Mouse (Mus musculus) ES-E14 (cell line): ENCODE data around the gene Foxl1. TPM values are rescaled to one million over a fixed set of nuclear protein-coding genes. Genes with fewer than 3 reads are reported as not detected.

Source experiments
- DNase-seq: peaks from one replicate; pipeline ENCODE4 v3.0.0-alpha.2; 2013; ENCODE audit warnings: low read depth, low spot score
- H3K27ac ChIP-seq: 2 replicates; pipeline ENCODE4 v1.5.1; 2012; ENCODE audit warnings: low read depth, mild to moderate bottlenecking, low read length, moderate library complexity, mixed read lengths; ENCODE audit not compliant: poor library complexity, insufficient read depth, severe bottlenecking
- H3K36me3 ChIP-seq: 2 replicates; pipeline ENCODE4 v1.6.1; 2012; ENCODE audit warnings: mild to moderate bottlenecking, low read length, moderate library complexity, mixed read lengths; ENCODE audit not compliant: control insufficient read depth, poor library complexity, insufficient read depth, severe bottlenecking
- H3K4me1 ChIP-seq, 2 experiments: fragments of 150-350 bp in 1 of 2; sonication (generic) in 1 of 2; 2 replicates each; pipeline ENCODE4 v1.6.1; 2012; ENCODE audit warnings: low read length in 2 of 2, mild to moderate bottlenecking in 1 of 2, mixed read lengths in 1 of 2; ENCODE audit not compliant: control insufficient read depth in 2 of 2, insufficient read depth in 2 of 2, poor library complexity in 1 of 2
- H3K4me3 ChIP-seq, 2 experiments: fragments of 150-350 bp in 1 of 2; sonication (generic) in 1 of 2; 2 replicates each; pipeline ENCODE4 v1.5.1; 2012; ENCODE audit warnings: low read length in 2 of 2, low read depth in 1 of 2, mild to moderate bottlenecking in 1 of 2, mixed read lengths in 1 of 2; ENCODE audit not compliant: insufficient read depth in 1 of 2, poor library complexity in 1 of 2, severe bottlenecking in 1 of 2
- H3K9ac ChIP-seq: 2 replicates; pipeline ENCODE4 v1.6.1; 2012; ENCODE audit warnings: low read depth, mild to moderate bottlenecking, low read length, mixed read lengths; ENCODE audit not compliant: poor library complexity, insufficient read depth, severe bottlenecking
- H3K9me3 ChIP-seq: fragments of 150-350 bp; sonication (generic); 2 replicates; pipeline ENCODE4 v1.6.1; 2012; ENCODE audit warnings: low read depth, mild to moderate bottlenecking, low read length; ENCODE audit not compliant: control insufficient read depth, insufficient read depth
- CHD2 ChIP-seq: IDR thresholded peaks from 2 replicates; pipeline ENCODE4 v1.6.1; 2014; ENCODE audit warnings: mild to moderate bottlenecking, low read depth, low read length, inconsistent platforms
- HCFC1 ChIP-seq: IDR thresholded peaks from 2 replicates; pipeline ENCODE4 v1.6.1; 2012; ENCODE audit warnings: low read length, inconsistent platforms, borderline replicate concordance; ENCODE audit not compliant: insufficient read depth
- MAFK ChIP-seq: IDR thresholded peaks from 2 replicates; pipeline ENCODE4 v1.6.1; 2014; ENCODE audit warnings: mild to moderate bottlenecking, low read depth, low read length, inconsistent platforms; ENCODE audit not compliant: insufficient read depth
- ZC3H11A ChIP-seq: IDR thresholded peaks from 2 replicates; pipeline ENCODE4 v1.6.1; 2012; ENCODE audit warnings: low read depth, mild to moderate bottlenecking, inconsistent platforms, low read length, borderline replicate concordance
- ZNF384 ChIP-seq: IDR thresholded peaks from 2 replicates; pipeline ENCODE4 v1.6.1; 2012; ENCODE audit warnings: low read depth, low read length, inconsistent platforms
- in situ Hi-C, 2 experiments: fragments of 600-800 bp; cut with MboI; formaldehyde crosslinking; loops; one replicate each; pipeline ENCODE4 v1.15.1; 2025; ENCODE audit warnings: low sequenced_read_pairs in 2 of 2, inconsistent platforms in 1 of 2; ENCODE audit not compliant: unreplicated experiment in 2 of 2
- total RNA-seq: library from RNA; depleted of rRNA; stranded (reverse); fragments of 300-350 nt; gene quantifications from 2 replicates; pipeline ENCODE4 v1.2.3, GENCODE M21; 2012; rRNA removed

The Foxl1 gene
- total RNA-seq: 0.09 TPM in 1 of 2 replicates, not detected in the other

DNA sequence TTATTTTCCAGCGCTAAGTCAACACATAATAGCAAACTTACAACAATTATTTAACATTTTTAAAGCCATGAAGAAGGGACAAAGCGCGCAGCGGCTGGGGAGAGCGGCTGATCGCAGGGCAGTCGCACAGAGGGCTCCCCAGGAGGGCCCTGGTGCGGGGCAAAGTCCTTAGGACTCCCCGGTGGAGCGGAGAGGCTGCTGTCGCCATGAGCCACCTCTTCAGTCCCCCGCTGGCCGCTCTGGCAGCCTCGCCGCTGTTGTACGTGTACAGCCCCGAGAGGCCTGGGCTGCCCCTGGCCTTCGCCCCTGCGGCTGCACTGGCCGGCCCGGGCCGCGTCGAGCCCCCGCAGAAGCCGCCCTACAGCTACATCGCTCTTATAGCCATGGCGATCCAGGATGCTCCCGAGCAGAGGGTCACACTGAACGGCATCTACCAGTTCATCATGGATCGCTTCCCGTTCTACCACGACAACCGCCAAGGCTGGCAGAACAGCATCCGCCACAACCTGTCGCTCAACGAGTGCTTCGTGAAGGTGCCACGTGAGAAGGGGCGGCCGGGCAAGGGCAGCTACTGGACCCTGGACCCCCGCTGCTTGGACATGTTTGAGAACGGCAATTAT, at the start of gene Foxl1:
Gene Foxl1 (plus strand): TSS at position 185 of the 620 bp plus-strand sequence.
- no peaks in the 10 kb centered on the region for H3K9me3 ChIP-seq
- no peak for DNase-seq
- in situ Hi-C loops: loop anchor here in 1 of 2 experiments (5.0 kb wide), 1 partner anchor 194 kb away; no protein-coding TSS in a partner anchor
- H3K4me3 ChIP-seq: peak within 1 kb of the TSS in 1 of 2 experiments; percentile 37; a peak in 1 of 4 replicates
- peaks cover 0 to 7% of the 10 kb centered on the region in 2 experiments; a peak in 1 of 4 replicates for H3K4me1 ChIP-seq
- H3K36me3 ChIP-seq: no peaks in the 10 kb centered on the region
- H3K27ac ChIP-seq: no peak within 1 kb of the TSS
- H3K9ac ChIP-seq: no peak within 1 kb of the TSS
- TF ChIP-seq HCFC1: no peak
- TF ChIP-seq MAFK: no peak
- no peak for TF ChIP-seq CHD2
- TF ChIP-seq ZC3H11A: no peak
- TF ChIP-seq ZNF384: no peak

GRCm38 (mm10) chr8:121078721-121079120, 49.0 kb upstream of the Foxl1 start:
- Histone ChIP-seq H3K36me3 (no peaks in the 10 kb centered on the region), H3K4me1 (peaks cover 0 to under 1% of the 10 kb centered on the region in 2 experiments; a peak in 1 of 4 replicates), H3K4me3 (no peak overlapping the region), H3K9me3 (no peaks in the 10 kb centered on the region), H3K27ac (no peak overlapping the region), H3K9ac (no peak overlapping the region)
- TF ChIP-seq HCFC1: no peak
- no peak for TF ChIP-seq MAFK
- TF ChIP-seq ZC3H11A: no peak
- no peak for TF ChIP-seq ZNF384
- TF ChIP-seq CHD2: no peak
- in situ Hi-C loops: no loop called here
- DNase-seq: no peak

DNA sequence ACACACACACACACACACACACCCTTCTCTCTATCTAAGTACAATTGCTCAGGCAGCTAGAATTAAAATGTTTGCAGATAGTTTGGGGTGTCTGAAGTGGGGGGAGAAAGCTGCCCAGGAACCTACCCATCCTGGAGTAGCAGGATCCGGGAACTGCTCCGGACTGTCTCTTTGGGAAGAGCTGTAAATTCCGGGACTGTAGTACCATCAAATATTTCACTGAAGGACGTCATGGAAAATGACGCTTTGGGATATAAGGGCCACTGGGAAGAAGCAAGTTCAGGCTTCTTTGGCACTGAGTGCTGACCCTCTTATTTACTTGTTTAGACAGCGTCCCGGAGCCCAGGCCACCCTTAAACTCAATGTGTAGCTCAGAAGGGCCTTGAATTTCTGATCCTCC, 48.5 kb upstream of the Foxl1 start:
- no peak for TF ChIP-seq MAFK
- TF ChIP-seq ZNF384: no peak
- TF ChIP-seq ZC3H11A: no peak
- TF ChIP-seq HCFC1: no peak
- no peak for TF ChIP-seq CHD2
- Histone ChIP-seq H3K9me3 (no peaks in the 10 kb centered on the region), H3K27ac (no peak overlapping the region), H3K4me1 (no peaks in the 10 kb centered on the region; a peak in 1 of 4 replicates), H3K36me3 (no peaks in the 10 kb centered on the region), H3K9ac (no peak overlapping the region), H3K4me3 (no peak overlapping the region)
- DNase-seq: no peak
- in situ Hi-C loops: no loop called here

DNA sequence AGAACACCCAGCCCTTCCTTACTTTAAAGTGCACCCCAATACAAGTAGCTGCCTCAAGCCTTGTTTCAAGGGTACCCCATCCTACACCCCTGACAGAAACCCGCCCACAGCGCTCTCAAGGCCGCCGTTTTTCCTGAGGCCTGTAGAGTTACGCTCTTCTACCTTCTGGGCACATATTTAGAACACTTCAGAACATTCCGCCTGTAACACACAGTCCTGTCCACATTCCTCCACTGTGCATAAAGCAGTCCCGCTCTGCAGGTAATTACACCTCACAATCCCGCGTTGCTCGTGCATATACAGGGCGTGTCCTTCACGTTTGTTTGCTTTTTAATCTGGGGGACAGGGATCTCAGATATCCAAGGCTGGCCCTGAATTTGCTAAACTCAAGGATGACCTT, 47.8 kb upstream of the Foxl1 start:
- H3K27ac ChIP-seq: no peak overlapping the region
- H3K9me3 ChIP-seq: no peaks in the 10 kb centered on the region
- H3K9ac ChIP-seq: no peak overlapping the region
- in situ Hi-C loops: loop anchor here (5.0 to 10.0 kb wide), 2 partner anchors 37 to 255 kb away; partner anchors contain the start of gene Foxc2 (in 2 of the 2)
- TF ChIP-seq HCFC1 (no peak), ZC3H11A (no peak), ZNF384 (no peak), MAFK (no peak), CHD2 (no peak)
- no peak for DNase-seq
- H3K36me3 ChIP-seq: no peaks in the 10 kb centered on the region
- H3K4me3 ChIP-seq: no peak overlapping the region
- H3K4me1 ChIP-seq: peaks cover 0 to 4% of the 10 kb centered on the region in 2 experiments; a peak in 1 of 4 replicates
